Mouse (Mus musculus) brain, embryonic 14.5 days (tissue): ENCODE measurements at regions not wholly inside any gene's neighbourhood (a gene's known extent, or its start where the extent isn't known, plus 50 kb on each side); places are given as distances from the start of the nearest gene placed in this dataset.

Experiments
- CTCF ChIP-seq: fragments of 200-500 bp; IDR thresholded peaks from 2 replicates; pipeline ENCODE4 v1.5.1; 2012; ENCODE audit warnings: inconsistent platforms, mild to moderate bottlenecking, moderate library complexity, borderline replicate concordance; ENCODE audit not compliant: insufficient read depth, insufficient read length; ENCODE audit errors: extremely low read depth
- POLR2A ChIP-seq: fragments of 200-500 bp; IDR thresholded peaks from 2 replicates; pipeline ENCODE4 v1.6.1; 2012; ENCODE audit warnings: mild to moderate bottlenecking, inconsistent platforms, borderline replicate concordance; ENCODE audit not compliant: poor library complexity, insufficient read depth, insufficient read length, severe bottlenecking; ENCODE audit errors: extremely low read depth

- TF ChIP-seq CTCF: no peak
- TF ChIP-seq POLR2A: no peak
Measured at GRCm38 (mm10) chr6:144929959-144930358, 146.0 kb downstream of the Bcat1 start.
